In the genomic region with DNA sequence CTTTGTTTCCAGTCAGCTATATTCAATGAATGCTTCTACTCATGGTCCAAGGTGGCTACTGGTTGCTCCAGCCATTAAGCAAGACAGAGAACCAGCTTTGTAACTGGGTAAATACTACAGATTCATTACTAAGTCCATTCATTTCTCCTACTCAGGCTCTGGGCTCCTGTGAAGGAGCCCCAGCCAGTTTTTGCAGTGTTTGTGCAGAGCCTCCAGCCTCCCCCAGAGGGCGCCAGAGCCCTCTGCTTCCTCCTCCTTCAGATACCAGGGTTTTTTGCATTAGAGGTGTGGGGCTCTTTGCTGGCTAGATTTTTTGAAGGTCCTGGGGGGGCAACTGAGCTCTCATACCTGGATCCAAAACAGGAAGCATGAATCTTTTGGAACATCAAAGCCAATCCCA, we compare ENCODE assay signal across 9 mouse cellular contexts. TPM values are rescaled to one million over a fixed set of nuclear protein-coding genes. Genes with fewer than 3 reads are reported as not detected.
DNase-seq lines count a peak whose midpoint lies in the region; ATAC-seq and TF ChIP-seq lines count a peak whose summit lies in the region.
"Had no signal": no experiment of that assay in that cellular context is flagged by ENCODE, and none has a peak within 500 bp of the region (broad histone marks: within the 10 kb centered on the region; RNA-seq: fewer than 3 reads in every experiment).

No protein-coding gene starts in this region.

- H3K4me1 ChIP-seq in ES-Bruce4 (ENCODE audit: control insufficient read depth, insufficient read depth, low read length): peaks cover 3% of the 10 kb centered on the region
- H3K4me1 ChIP-seq in bone marrow macrophage, adult 2 months (ENCODE audit: control insufficient read depth, insufficient read depth, low read length): peaks cover 38% of the 10 kb centered on the region
- H3K4me1 ChIP-seq in heart, postnatal 0 days (ENCODE audit: control insufficient read depth, insufficient read depth): peaks cover 7% of the 10 kb centered on the region; the same call in 1 of the 2 replicates
- peaks cover 9% of the 10 kb centered on the region for H3K4me1 ChIP-seq in lung, adult 2 months (ENCODE audit: control insufficient read depth, insufficient read depth, low read length)

- TF ChIP-seq POLR2A in ES-Bruce4 (IDR thresholded peaks at IDR 0.05; ENCODE audit: insufficient read depth, low read length): no peak
- no peak for TF ChIP-seq POLR2A in bone marrow macrophage, adult 2 months (IDR thresholded peaks at IDR 0.05; ENCODE audit: borderline replicate concordance, low read depth, low read length)
- TF ChIP-seq POLR2A in lung, adult 2 months (IDR thresholded peaks at IDR 0.05; ENCODE audit: borderline replicate concordance, extremely low read depth, low read depth, low read length): no peak

- no peaks in the 10 kb centered on the region for H3K9me3 ChIP-seq in ES-Bruce4 (replicated peaks; ENCODE audit: control insufficient read depth, insufficient read depth, low read length, poor library complexity, severe bottlenecking)
- no peaks in the 10 kb centered on the region for H3K9me3 ChIP-seq in heart, postnatal 0 days (replicated peaks; ENCODE audit: control insufficient read depth, low read length)

- H3K9ac ChIP-seq in ES-Bruce4 (ENCODE audit: low read depth, poor library complexity, severe bottlenecking): no peak overlapping the region
- no peak overlapping the region for H3K9ac ChIP-seq in heart, postnatal 0 days (replicated peaks; ENCODE audit: low read depth, low read length)

- peak; percentile 83 for TF ChIP-seq CTCF in ES-Bruce4 (IDR thresholded peaks at IDR 0.05; ENCODE audit: low read depth, low read length)
- TF ChIP-seq CTCF in bone marrow macrophage, adult 2 months (IDR thresholded peaks at IDR 0.05; ENCODE audit: low read depth, low read length): peak; percentile 89
- peak; percentile 86 for TF ChIP-seq CTCF in heart, postnatal 0 days (IDR thresholded peaks at IDR 0.05; ENCODE audit: low read depth)
- TF ChIP-seq CTCF in lung, adult 2 months (IDR thresholded peaks at IDR 0.05; ENCODE audit: insufficient read depth, low read length): peak; percentile 89

- peak; percentile 67 for DNase-seq in heart, postnatal 0 days (ENCODE audit: low spot score)
- DNase-seq in large intestine, adult 2 months (ENCODE audit: low read depth, low spot score): peak; percentile 51
- DNase-seq in lung, adult 2 months: peak; percentile 72
- DNase-seq in ovary, postnatal 10 days (ENCODE audit: low spot score): peak; percentile 53
- DNase-seq in thymus, postnatal 0 days (ENCODE audit: low spot score): peak; percentile 71

- H3K4me2 ChIP-seq in heart, postnatal 0 days (ENCODE audit: low read depth, low read length): no peak overlapping the region

- H3K4me3 ChIP-seq in ES-Bruce4 (ENCODE audit: low read depth, low read length): no peak overlapping the region
- H3K4me3 ChIP-seq in bone marrow macrophage, adult 2 months (ENCODE audit: insufficient read depth, low read length): no peak overlapping the region
- H3K4me3 ChIP-seq in heart, postnatal 0 days (ENCODE audit: low read depth, low read length): no peak overlapping the region
- H3K4me3 ChIP-seq in lung, adult 2 months (replicated peaks; ENCODE audit: extremely low read depth, low read depth, low read length): no peak overlapping the region

- ATAC-seq in erythroblast, adult 5-6 weeks (replicated peaks; ENCODE audit: low FRiP score, poor library complexity, severe bottlenecking): peak; percentile 84
- ATAC-seq in heart, postnatal 0 days (ENCODE audit: insufficient read depth, low read depth): 0 out of 2 replicates have a peak, but pooled peaks have one; percentile 43

- H3K27ac ChIP-seq in ES-Bruce4 (ENCODE audit: insufficient read depth, low read length): peak overlapping the region; percentile 52; the same call in 1 of the 2 replicates
- H3K27ac ChIP-seq in bone marrow macrophage, adult 2 months (ENCODE audit: insufficient read depth, low read depth, low read length): no peak overlapping the region
- H3K27ac ChIP-seq in heart, postnatal 0 days (ENCODE audit: low read depth): no peak overlapping the region

- 0% methylated on average over 1 of the region's 1 CpGs for WGBS in heart, postnatal 0 days
- 2% methylated on average over 1 of the region's 1 CpGs for WGBS in large intestine, adult 2 months
- 0% methylated on average over 1 of the region's 1 CpGs for WGBS in lung, adult 2 months

- 0 out of 2 replicates have a peak, but pooled peaks have one; percentile 17 for TF ChIP-seq EP300 in ES-Bruce4 (IDR thresholded peaks at IDR 0.05; ENCODE audit: insufficient read depth, low read depth, low read length)
- no peak for TF ChIP-seq EP300 in heart, postnatal 0 days (IDR thresholded peaks at IDR 0.05; ENCODE audit: low read depth)

- H3K27me3 ChIP-seq in ES-Bruce4 (ENCODE audit: control insufficient read depth, insufficient read depth, low read length, poor library complexity, severe bottlenecking): no peaks in the 10 kb centered on the region
- H3K27me3 ChIP-seq in heart, postnatal 0 days (ENCODE audit: control insufficient read depth, insufficient read depth, low read length): no peaks in the 10 kb centered on the region

- H3K36me3 ChIP-seq in ES-Bruce4 (ENCODE audit: control insufficient read depth, insufficient read depth, low read length, poor library complexity, severe bottlenecking): no peaks in the 10 kb centered on the region
- H3K36me3 ChIP-seq in heart, postnatal 0 days (replicated peaks; ENCODE audit: control insufficient read depth, insufficient read depth, low read length): no peaks in the 10 kb centered on the region

RNA-seq across cellular contexts. Expression of gene Siglec1, which starts 8.3 kb away (rescaled TPM):
- polyA plus RNA-seq in ES-Bruce4 (2011; ENCODE audit: insufficient read depth, insufficient read length, low read depth, missing spikeins): 0.16 TPM in 1 of 2 replicates, not detected in the other
- 164 and 219 TPM in 2 replicates for polyA plus RNA-seq in bone marrow macrophage, adult 2 months (2012; ENCODE audit: insufficient read depth, insufficient read length, missing spikeins)
- 3.3 and 4.8 TPM in 2 replicates for total RNA-seq in erythroblast, adult 5-6 weeks (2015; ENCODE audit: low replicate concordance)
- 1.4 and 1.5 TPM in 2 replicates for total RNA-seq in erythroblast, adult 5-6 weeks (2017; ENCODE audit: low replicate concordance)
- total RNA-seq in heart, postnatal 0 days (2014; rRNA removed; ENCODE audit: low replicate concordance): 2.2 and 3.4 TPM in 2 replicates
- polyA plus RNA-seq in heart, postnatal 0 days (2015; fragmentation: Nextera tagmentation; extraction: Ambion mirVana): 0.20 and 0.27 TPM in 2 replicates
- 1.2 and 3.0 TPM in 2 replicates for polyA plus RNA-seq in large intestine, adult 2 months (2012; rRNA removed)
- polyA plus RNA-seq in lung, adult 2 months (2012; rRNA removed): 14.7 and 18.5 TPM in 2 replicates
- polyA plus RNA-seq in thymus, postnatal 0 days (2015; fragmentation: Nextera tagmentation; extraction: Ambion mirVana): 0.56 and 0.63 TPM in 2 replicates

RNA-seq across cellular contexts. Expression of gene Adam33, which starts 31.2 kb away (rescaled TPM):
- polyA plus RNA-seq in ES-Bruce4 (2011; ENCODE audit: insufficient read depth, insufficient read length, low read depth, missing spikeins): 0.37 TPM in 1 of 2 replicates, not detected in the other
- 12.8 and 13.6 TPM in 2 replicates for polyA plus RNA-seq in bone marrow macrophage, adult 2 months (2012; ENCODE audit: insufficient read depth, insufficient read length, missing spikeins)
- total RNA-seq in erythroblast, adult 5-6 weeks (2015; ENCODE audit: low replicate concordance): 0.38 and 1.9 TPM in 2 replicates
- total RNA-seq in erythroblast, adult 5-6 weeks (2017; ENCODE audit: low replicate concordance): 4.9 and 12.1 TPM in 2 replicates
- total RNA-seq in heart, postnatal 0 days (2014; rRNA removed; ENCODE audit: low replicate concordance): 9.4 and 10.3 TPM in 2 replicates
- polyA plus RNA-seq in heart, postnatal 0 days (2015; fragmentation: Nextera tagmentation; extraction: Ambion mirVana): 4.8 and 5.2 TPM in 2 replicates
- 16.3 and 22.0 TPM in 2 replicates for polyA plus RNA-seq in large intestine, adult 2 months (2012; rRNA removed)
- 28.8 and 34.5 TPM in 2 replicates for polyA plus RNA-seq in lung, adult 2 months (2012; rRNA removed)
- polyA plus RNA-seq in thymus, postnatal 0 days (2015; fragmentation: Nextera tagmentation; extraction: Ambion mirVana): 0.91 and 1.1 TPM in 2 replicates

RNA-seq across cellular contexts. Expression of gene Hspa12b, which starts 32.3 kb away (rescaled TPM):
- 1.9 and 2.2 TPM in 2 replicates for polyA plus RNA-seq in ES-Bruce4 (2011; ENCODE audit: insufficient read depth, insufficient read length, low read depth, missing spikeins)
- not detected in 2 replicates for polyA plus RNA-seq in bone marrow macrophage, adult 2 months (2012; ENCODE audit: insufficient read depth, insufficient read length, missing spikeins)
- not detected in 2 replicates for total RNA-seq in erythroblast, adult 5-6 weeks (2015; ENCODE audit: low replicate concordance)
- total RNA-seq in erythroblast, adult 5-6 weeks (2017; ENCODE audit: low replicate concordance): 0.14 TPM in 1 of 2 replicates, not detected in the other
- 17.1 and 29.3 TPM in 2 replicates for total RNA-seq in heart, postnatal 0 days (2014; rRNA removed; ENCODE audit: low replicate concordance)
- 7.2 and 9.0 TPM in 2 replicates for polyA plus RNA-seq in heart, postnatal 0 days (2015; fragmentation: Nextera tagmentation; extraction: Ambion mirVana)
- polyA plus RNA-seq in large intestine, adult 2 months (2012; rRNA removed): 2.0 and 3.2 TPM in 2 replicates
- 56.2 and 58.3 TPM in 2 replicates for polyA plus RNA-seq in lung, adult 2 months (2012; rRNA removed)
- polyA plus RNA-seq in thymus, postnatal 0 days (2015; fragmentation: Nextera tagmentation; extraction: Ambion mirVana): 1.7 and 2.3 TPM in 2 replicates

RNA-seq across cellular contexts. Expression of gene Gm11037, which starts 38.5 kb away (rescaled TPM):
- not detected in 2 replicates for polyA plus RNA-seq in ES-Bruce4 (2011; ENCODE audit: insufficient read depth, insufficient read length, low read depth, missing spikeins)
- polyA plus RNA-seq in bone marrow macrophage, adult 2 months (2012; ENCODE audit: insufficient read depth, insufficient read length, missing spikeins): not detected in 2 replicates
- not detected in 2 replicates for total RNA-seq in erythroblast, adult 5-6 weeks (2015; ENCODE audit: low replicate concordance)
- not detected in 2 replicates for total RNA-seq in erythroblast, adult 5-6 weeks (2017; ENCODE audit: low replicate concordance)
- not detected in 2 replicates for total RNA-seq in heart, postnatal 0 days (2014; rRNA removed; ENCODE audit: low replicate concordance)
- polyA plus RNA-seq in heart, postnatal 0 days (2015; fragmentation: Nextera tagmentation; extraction: Ambion mirVana): not detected in 2 replicates
- polyA plus RNA-seq in large intestine, adult 2 months (2012; rRNA removed): not detected in 2 replicates
- not detected in 2 replicates for polyA plus RNA-seq in lung, adult 2 months (2012; rRNA removed)
- not detected in 2 replicates for polyA plus RNA-seq in thymus, postnatal 0 days (2015; fragmentation: Nextera tagmentation; extraction: Ambion mirVana)
- polyA plus RNA-seq: liver, embryonic 16.5 days had no signal

RNA-seq across cellular contexts. Expression of gene Gfra4, which starts 51.9 kb away (rescaled TPM):
- polyA plus RNA-seq in ES-Bruce4 (2011; ENCODE audit: insufficient read depth, insufficient read length, low read depth, missing spikeins): 0.73 TPM in 1 of 2 replicates, not detected in the other
- polyA plus RNA-seq in bone marrow macrophage, adult 2 months (2012; ENCODE audit: insufficient read depth, insufficient read length, missing spikeins): 0.96 and 1.5 TPM in 2 replicates
- total RNA-seq in erythroblast, adult 5-6 weeks (2015; ENCODE audit: low replicate concordance): 2.1 TPM in 1 of 2 replicates, not detected in the other
- not detected in 2 replicates for total RNA-seq in erythroblast, adult 5-6 weeks (2017; ENCODE audit: low replicate concordance)
- 0.19 and 10.7 TPM in 2 replicates for total RNA-seq in heart, postnatal 0 days (2014; rRNA removed; ENCODE audit: low replicate concordance)
- polyA plus RNA-seq in heart, postnatal 0 days (2015; fragmentation: Nextera tagmentation; extraction: Ambion mirVana): 2.2 and 2.9 TPM in 2 replicates
- polyA plus RNA-seq in large intestine, adult 2 months (2012; rRNA removed): 13.6 and 15.4 TPM in 2 replicates
- 7.3 and 10.9 TPM in 2 replicates for polyA plus RNA-seq in lung, adult 2 months (2012; rRNA removed)
- 3.2 and 3.9 TPM in 2 replicates for polyA plus RNA-seq in thymus, postnatal 0 days (2015; fragmentation: Nextera tagmentation; extraction: Ambion mirVana)
